ENCODE assay signal across 9 mouse cellular contexts in genomic region chr5:122925534-122925958, GRCm38 (mm10).
DNase-seq lines count a peak whose midpoint lies in the region; ATAC-seq and TF ChIP-seq lines count a peak whose summit lies in the region.
"Had no signal": no experiment of that assay in that cellular context is flagged by ENCODE, and none has a peak within 500 bp of the region (broad histone marks: within the 10 kb centered on the region; RNA-seq: fewer than 3 reads in every experiment).

No protein-coding gene starts in this region.

- no peak overlapping the region for H3K4me3 ChIP-seq in embryonic facial prominence, embryonic 13.5 days
- H3K4me3 ChIP-seq in limb, embryonic 12.5 days (replicated peaks): no peak overlapping the region
- H3K4me3 ChIP-seq in midbrain, postnatal 0 days (ENCODE audit: low read depth, low read length): no peak overlapping the region
- H3K4me3 ChIP-seq in stomach, embryonic 16.5 days (replicated peaks; ENCODE audit: low read length): no peak overlapping the region
- H3K4me3 ChIP-seq: midbrain, embryonic 12.5 days had no signal

- no peaks in the 10 kb centered on the region for H3K27me3 ChIP-seq in embryonic facial prominence, embryonic 13.5 days
- no peaks in the 10 kb centered on the region for H3K27me3 ChIP-seq in limb, embryonic 12.5 days
- H3K27me3 ChIP-seq in midbrain, postnatal 0 days (ENCODE audit: insufficient read depth, low read length): no peaks in the 10 kb centered on the region
- H3K27me3 ChIP-seq in stomach, embryonic 16.5 days (ENCODE audit: control insufficient read depth, insufficient read depth, low read length): no peaks in the 10 kb centered on the region
- H3K27me3 ChIP-seq: midbrain, embryonic 12.5 days had no signal

- no peak for ATAC-seq in embryonic facial prominence, embryonic 13.5 days (ENCODE audit: insufficient number of reproducible peaks, insufficient read depth, low FRiP score, low TSS enrichment, low read depth)
- peak; percentile 52; the same call in 1 of the 2 replicates for ATAC-seq in limb, embryonic 12.5 days (ENCODE audit: insufficient number of reproducible peaks, insufficient read depth, low FRiP score, low TSS enrichment, low read depth)
- no peak for ATAC-seq in midbrain, postnatal 0 days (ENCODE audit: low FRiP score)
- ATAC-seq in stomach, embryonic 16.5 days (ENCODE audit: insufficient read depth, low FRiP score): no peak

- no peak overlapping the region for H3K9ac ChIP-seq in embryonic facial prominence, embryonic 13.5 days
- no peak overlapping the region for H3K9ac ChIP-seq in limb, embryonic 12.5 days (replicated peaks)
- H3K9ac ChIP-seq in midbrain, postnatal 0 days (replicated peaks; ENCODE audit: low read length, poor library complexity, severe bottlenecking): 0 out of 2 replicates have a peak overlapping the region, but pooled peaks have one; percentile 13
- H3K9ac ChIP-seq in stomach, embryonic 16.5 days (ENCODE audit: low read length): no peak overlapping the region; the same call in 1 of the 2 replicates
- H3K9ac ChIP-seq: midbrain, embryonic 12.5 days had no signal

- no peaks in the 10 kb centered on the region for H3K9me3 ChIP-seq in embryonic facial prominence, embryonic 13.5 days
- no peaks in the 10 kb centered on the region for H3K9me3 ChIP-seq in limb, embryonic 12.5 days
- no peaks in the 10 kb centered on the region for H3K9me3 ChIP-seq in midbrain, postnatal 0 days (ENCODE audit: low read length)
- no peaks in the 10 kb centered on the region for H3K9me3 ChIP-seq in stomach, embryonic 16.5 days (replicated peaks; ENCODE audit: control insufficient read depth, low read length)
- H3K9me3 ChIP-seq: midbrain, embryonic 12.5 days had no signal

- WGBS in embryonic facial prominence, embryonic 13.5 days: 30% methylated on average over 7 of the region's 7 CpGs
- WGBS in limb, embryonic 12.5 days: 37% methylated on average over 7 of the region's 7 CpGs
- WGBS in midbrain, postnatal 0 days: 24% methylated on average over 7 of the region's 7 CpGs
- WGBS in stomach, embryonic 16.5 days: 15% methylated on average over 7 of the region's 7 CpGs

- TF ChIP-seq CTCF in midbrain, postnatal 0 days (IDR thresholded peaks at IDR 0.05): peak; percentile 89

- peaks cover 5% of the 10 kb centered on the region; the same call in 1 of the 2 replicates for H3K4me1 ChIP-seq in embryonic facial prominence, embryonic 13.5 days
- peaks cover 19% of the 10 kb centered on the region for H3K4me1 ChIP-seq in limb, embryonic 12.5 days (replicated peaks)
- H3K4me1 ChIP-seq in midbrain, postnatal 0 days (ENCODE audit: insufficient read depth, low read length): no peaks in the 10 kb centered on the region
- H3K4me1 ChIP-seq in stomach, embryonic 16.5 days (ENCODE audit: control insufficient read depth, insufficient read depth, low read length): peaks cover 5% of the 10 kb centered on the region
- H3K4me1 ChIP-seq: midbrain, embryonic 12.5 days had no signal

- peak overlapping the region; percentile 28 for H3K4me2 ChIP-seq in embryonic facial prominence, embryonic 13.5 days
- H3K4me2 ChIP-seq in limb, embryonic 12.5 days: peak overlapping the region; percentile 31
- no peak overlapping the region for H3K4me2 ChIP-seq in midbrain, postnatal 0 days (ENCODE audit: low read depth, low read length, poor library complexity, severe bottlenecking)
- peak overlapping the region; percentile 7; the same call in 1 of the 2 replicates for H3K4me2 ChIP-seq in stomach, embryonic 16.5 days (ENCODE audit: low read depth, low read length)
- H3K4me2 ChIP-seq: midbrain, embryonic 12.5 days had no signal

- peak overlapping the region; percentile 30; the same call in 1 of the 2 replicates for H3K27ac ChIP-seq in embryonic facial prominence, embryonic 13.5 days
- H3K27ac ChIP-seq in limb, embryonic 12.5 days: peak overlapping the region; percentile 64
- 0 out of 2 replicates have a peak overlapping the region, but pooled peaks have one; percentile 26 for H3K27ac ChIP-seq in midbrain, postnatal 0 days (ENCODE audit: low read depth, low read length)
- no peak overlapping the region for H3K27ac ChIP-seq in stomach, embryonic 16.5 days (ENCODE audit: low read length)
- H3K27ac ChIP-seq: midbrain, embryonic 12.5 days had no signal

- no peaks in the 10 kb centered on the region for H3K36me3 ChIP-seq in embryonic facial prominence, embryonic 13.5 days
- H3K36me3 ChIP-seq in limb, embryonic 12.5 days: no peaks in the 10 kb centered on the region
- H3K36me3 ChIP-seq in midbrain, postnatal 0 days (ENCODE audit: insufficient read depth, low read length): no peaks in the 10 kb centered on the region
- H3K36me3 ChIP-seq in stomach, embryonic 16.5 days (ENCODE audit: control insufficient read depth, insufficient read depth, low read length): no peaks in the 10 kb centered on the region

- DNase-seq in CD4-positive, CD25-positive, alpha-beta regulatory T cell, adult 2 months (ENCODE audit: low read depth, low spot score): peak; percentile 83
- peak; percentile 60 to 74 for DNase-seq in adrenal gland, postnatal 36 days
- DNase-seq in heart, adult 9 months (ENCODE audit: low spot score in 2 of 2): peak; percentile 52 to 68
- DNase-seq in kidney, adult 9 months: peak; percentile 75
- peak; percentile 80 for DNase-seq in midbrain, postnatal 0 days (ENCODE audit: low spot score)
